Mouse (Mus musculus) T-helper 2 cell (primary cell): ENCODE data around the gene Arel1.

Experiments
- in situ Hi-C: fragments of 300-600 bp; cut with MboI, MseI; formaldehyde crosslinking; loops from one replicate; pipeline ENCODE4 v1.15.1; 2025; ENCODE audit warnings: high pct_unique_total_duplicates

Gene Arel1

DNA sequence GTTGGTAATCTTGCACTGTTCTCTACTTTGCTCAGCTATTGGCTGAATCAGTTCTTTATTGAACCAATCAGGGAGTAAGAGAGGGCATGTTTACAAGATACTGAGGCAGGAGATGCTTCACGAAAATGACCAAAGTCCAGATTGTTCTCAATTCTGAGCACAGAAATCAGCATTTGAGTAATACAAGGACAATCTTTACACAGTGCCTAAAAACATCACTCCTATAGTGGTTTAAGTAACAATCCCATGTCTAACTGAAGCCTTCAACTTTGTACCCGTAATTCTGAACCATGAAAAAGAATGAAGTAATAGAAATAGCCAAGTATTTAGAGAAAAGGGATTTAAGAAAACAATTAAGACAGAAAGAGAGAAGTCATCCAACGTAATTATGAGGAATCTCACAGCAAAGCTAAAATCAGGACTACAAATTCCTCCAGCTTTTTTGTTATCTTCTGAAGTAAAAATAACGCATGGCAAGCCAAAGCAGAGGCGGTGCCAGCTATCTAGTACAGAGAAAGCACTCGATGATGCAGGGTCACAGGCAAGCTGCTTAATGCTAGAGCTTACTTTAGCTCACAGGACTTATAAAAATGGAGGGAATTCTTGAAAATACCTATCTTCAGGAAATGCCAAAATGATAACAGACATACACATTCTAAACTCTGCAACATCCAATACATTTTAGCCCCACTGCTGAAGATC lies 22.0 kb downstream of the Arel1 start:
- in situ Hi-C loops = no loop called here

DNA sequence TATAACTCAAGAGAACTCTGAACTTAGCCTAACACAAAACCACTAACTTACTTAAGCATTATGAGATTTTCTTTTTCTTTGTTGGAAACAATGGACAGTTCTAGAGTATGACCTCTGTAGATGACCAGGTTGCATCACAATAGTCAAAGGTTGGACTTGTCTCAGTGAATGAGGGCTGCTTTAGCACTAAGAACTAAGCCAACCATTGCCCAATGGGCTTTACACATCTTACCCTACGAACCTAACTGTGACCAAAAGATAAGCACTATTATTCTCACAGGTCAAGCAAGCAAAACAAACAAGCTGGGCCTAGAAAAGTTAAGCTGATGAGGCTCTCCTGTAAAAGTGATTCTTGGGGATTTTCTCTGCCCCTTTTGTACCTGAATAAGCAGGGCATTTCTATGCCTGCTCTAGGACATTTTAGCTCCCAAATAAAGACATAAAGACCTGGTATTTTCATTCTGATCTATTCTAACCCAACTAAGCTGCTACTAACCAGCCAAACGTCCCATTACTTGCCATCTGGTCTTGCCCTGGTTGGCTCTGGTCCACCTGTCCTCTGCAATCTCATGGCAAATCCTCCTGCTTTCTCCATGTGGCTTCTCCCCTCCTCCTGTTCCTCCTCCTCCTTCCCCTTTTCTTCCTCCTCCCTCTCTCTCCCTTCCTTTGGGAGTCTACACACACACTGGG lies 22.7 kb downstream of the Arel1 start:
- in situ Hi-C loops = no loop called here

DNA sequence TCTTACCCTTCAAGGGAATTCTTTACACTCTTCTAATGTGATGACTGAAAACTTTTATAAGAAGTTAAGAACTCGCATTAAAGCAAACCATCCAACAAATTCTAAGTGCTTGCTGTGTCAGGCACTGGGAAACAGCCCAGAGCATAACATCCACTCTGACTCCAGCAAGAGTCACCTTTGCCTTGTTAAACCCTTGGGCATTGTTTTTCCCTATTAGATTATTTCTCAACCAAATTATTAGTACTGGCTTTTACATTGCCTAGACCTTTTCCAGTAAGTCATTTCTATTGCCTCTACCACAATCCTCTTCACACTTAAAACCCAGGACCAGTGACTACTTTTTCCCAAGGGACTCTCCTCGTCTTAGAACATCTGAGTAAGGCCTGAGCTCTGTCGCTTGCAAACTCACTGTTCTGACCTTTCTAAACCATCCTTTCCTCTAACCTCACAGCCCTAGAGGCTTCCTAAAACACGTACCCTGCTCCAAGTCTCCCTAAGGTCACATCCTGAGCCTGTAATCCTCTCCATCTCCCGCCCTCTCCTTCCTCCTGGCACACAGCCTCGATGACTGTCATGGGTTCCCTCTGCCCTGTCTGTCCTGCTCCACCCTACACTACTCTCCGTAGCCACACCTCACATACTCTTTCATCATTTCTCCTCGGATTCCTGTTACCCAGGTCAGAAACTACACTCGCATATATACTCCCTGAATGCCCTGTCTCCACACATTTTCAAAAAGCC lies 25.7 kb downstream of the Arel1 start:
- in situ Hi-C loops = no loop called here

DNA sequence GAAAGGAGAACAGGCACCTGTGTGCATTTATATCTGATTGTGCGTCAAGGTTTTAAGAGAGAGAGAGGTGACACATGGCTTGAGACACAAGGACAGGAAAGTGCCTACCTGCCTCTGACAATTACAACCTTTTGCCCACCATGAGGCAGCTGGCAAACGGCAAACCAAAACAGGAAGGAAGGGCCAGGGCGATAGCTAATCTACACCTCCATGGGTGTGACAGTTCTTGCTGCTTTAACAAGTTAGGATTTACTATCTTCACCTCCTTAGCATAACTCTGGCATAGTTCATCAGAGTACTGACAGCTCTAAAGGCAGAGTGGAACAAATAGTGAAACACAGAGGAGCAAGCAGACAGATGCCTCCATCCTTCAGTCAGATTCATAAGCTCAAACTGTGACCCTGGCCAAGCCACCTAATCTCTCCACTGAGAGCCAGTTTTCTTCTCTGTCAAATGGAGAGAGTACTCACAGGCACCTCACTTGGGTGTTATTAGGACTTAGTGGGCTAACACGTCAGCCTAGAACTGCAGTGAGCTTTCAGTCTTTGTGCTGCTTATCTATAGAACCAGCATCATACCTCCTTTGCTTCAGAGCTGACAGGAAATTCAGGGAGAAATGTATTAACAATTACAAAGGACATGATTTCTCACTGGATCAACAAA lies 26.4 kb downstream of the Arel1 start:
- in situ Hi-C loops = no loop called here

DNA sequence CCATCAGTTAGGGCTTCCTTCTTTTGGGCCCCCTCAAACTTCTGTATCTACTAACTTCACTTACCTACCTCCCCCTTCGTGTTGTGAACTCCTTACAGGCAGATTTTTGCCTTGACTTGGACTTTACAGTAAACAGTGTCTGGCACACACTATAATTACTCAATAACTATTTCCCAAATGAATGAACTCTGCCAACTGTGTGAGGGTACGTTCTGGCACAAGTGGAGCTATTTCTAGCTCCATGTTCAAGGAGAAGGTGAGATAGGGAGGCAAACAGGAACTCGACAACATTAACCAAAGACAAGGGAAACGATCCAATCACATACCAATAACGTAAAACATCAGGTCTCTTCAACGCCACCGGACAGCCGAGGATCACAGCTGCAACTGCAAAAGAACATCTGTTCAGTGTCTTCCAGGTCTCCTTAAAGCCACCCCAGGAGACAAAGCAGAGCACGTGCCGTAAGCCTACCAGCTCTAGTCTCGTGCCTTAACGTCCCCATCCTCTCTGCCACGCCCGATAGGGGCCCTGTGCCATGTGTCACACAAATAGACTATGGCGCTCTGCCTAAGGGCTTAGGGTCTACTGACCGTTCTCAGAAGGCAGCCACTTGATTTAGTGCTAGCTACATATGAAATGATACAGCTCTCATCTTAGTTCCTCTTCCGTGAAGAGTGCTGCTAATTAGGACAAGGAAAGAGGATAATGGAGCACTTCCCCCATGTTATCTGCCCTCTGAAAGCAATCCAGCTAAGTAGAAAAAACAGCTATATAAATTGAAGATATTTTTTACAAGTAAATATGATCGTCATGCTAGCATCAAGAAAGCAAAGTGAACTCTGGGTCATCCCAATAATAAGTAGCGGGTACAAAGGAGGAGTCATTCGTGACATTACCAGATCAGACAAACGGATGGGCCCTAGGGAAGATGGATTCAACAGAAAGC lies 27.4 kb downstream of the Arel1 start:
- in situ Hi-C loops = no loop called here

DNA sequence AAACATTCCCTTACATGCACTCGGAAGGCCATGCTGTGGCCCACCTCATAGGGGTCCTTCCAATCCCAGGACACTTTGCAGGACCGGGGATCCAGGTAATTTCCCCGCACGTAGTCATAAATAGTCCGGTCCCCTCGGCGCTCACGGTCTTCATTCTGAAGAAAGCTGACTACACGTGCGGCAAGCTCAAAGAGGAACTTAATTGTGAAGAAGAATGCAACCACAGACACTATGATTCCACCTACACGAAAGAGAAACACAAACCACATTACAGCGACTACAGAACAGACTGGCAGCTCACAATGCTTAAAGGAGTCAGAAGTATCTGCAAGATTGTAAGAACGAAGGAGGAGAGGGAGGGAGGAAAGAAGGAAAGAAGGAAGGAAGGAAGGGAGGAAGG lies 29.0 kb downstream of the Arel1 start:
- in situ Hi-C loops = no loop called here

DNA sequence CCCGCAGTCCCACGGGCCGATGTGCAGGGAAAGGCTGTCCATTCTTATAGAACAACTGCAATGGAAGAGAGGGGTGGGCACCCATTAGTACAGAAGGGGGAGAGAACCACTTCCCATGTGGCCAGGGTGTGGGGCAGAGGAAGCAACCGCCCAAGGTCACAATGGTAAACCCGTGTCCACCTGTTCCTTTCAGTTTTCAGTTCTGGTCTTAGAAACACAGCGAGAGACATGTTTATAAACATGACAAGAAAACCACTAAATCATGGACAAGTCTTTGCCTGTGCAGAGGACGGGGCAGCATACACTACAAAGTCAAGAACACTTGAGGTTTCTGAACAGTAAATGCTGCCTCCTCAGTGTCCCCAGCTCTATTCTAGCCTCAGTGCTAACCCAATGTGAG lies 30.4 kb downstream of the Arel1 start:
- in situ Hi-C loops = no loop called here

DNA sequence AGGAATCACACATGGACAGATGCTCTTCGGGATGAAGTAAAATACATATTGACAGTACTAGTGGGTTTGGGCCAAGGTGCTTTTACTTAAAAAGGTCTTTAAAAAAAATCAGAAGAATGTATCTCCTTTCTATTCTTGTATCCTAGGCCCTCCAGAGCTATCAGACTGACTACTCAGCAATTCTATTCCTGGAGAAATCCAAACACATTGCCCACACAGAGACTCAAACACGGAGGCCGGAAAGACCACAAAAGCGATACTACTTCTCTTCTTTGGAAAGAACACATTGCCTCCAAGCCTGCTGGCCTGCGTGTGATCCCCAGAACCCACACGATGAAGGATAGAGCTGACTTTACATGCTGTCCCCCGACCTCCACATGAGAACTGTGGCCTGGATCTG lies 31.6 kb downstream of the Arel1 start:
- in situ Hi-C loops = no loop called here

DNA sequence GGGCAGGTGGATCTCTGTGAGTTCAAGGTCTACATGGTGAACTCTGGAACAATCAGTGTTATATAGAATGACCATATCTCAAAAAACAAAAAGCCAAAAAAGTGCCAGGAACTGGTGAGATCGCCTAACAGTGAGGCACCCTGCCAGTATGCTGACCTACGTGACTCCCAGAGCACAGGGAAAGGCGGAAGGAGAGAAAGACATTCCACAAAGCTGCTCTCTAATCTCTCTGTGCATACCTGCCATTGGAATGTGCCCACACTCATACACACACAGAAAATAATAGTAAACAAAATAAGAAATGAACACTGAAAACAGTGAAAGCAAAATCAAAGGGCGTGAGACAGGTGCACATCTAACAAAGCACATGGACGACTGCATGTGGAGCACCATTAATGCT lies 35.4 kb downstream of the Arel1 start:
- in situ Hi-C loops = no loop called here

DNA sequence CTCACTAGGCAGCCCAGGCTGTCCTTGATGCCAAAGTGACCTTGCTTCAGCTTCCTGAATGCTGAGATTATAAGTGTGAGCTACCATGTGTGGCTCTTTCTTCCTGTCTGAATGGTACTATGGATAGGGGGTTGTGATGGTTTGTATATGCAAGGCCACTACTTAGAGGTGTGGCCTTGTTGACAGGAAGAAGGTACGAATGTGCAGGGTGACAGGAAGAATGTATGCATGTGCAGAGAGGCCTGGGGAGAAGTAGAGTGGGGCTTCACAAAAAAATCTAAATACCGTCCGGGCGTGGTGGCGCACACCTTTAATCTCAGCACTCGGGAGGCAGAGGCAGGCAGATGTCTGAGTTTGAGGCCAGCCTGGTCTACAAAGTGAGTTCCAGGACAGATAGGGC lies 38.5 kb downstream of the Arel1 start:
- in situ Hi-C loops = no loop called here

DNA sequence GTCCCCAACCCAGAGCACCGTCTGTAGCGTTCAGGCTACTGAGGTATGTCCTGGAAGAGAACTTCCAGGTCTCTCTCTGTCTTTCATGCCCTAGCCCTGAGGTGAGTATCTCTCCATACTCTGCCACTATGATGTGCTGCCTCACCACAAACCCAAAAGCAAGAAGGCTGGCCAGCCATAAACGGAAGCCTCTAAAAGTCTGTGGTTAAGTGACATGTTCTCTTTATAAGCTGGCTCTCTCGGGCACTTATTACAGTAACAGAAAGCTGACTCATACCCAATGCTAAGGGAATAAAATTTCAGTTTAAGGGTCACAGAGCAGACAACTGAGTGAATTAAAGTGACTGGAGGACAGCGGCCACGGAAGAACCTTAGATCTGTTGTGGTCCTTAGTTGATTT lies 44.2 kb downstream of the Arel1 start:
- in situ Hi-C loops = no loop called here

DNA sequence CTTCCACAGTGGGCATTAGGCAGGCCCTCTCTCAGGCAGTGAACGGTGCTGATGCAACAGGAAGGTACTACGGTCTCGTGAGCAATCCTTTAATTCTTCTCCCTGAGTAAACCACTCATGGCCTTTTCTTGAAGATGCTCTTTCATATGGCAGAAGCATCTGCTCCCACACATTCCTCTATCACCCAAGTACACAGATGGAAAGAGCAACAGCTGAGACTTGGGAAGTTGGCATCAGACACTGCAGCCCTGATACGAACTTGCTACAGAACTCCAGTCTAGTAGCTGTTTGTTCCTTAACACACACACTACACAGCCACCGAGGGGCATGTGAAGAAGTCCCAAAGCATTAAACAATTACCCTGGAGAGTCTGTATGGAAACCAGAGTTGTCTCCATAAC lies 46.4 kb downstream of the Arel1 start:
- in situ Hi-C loops = no loop called here

DNA sequence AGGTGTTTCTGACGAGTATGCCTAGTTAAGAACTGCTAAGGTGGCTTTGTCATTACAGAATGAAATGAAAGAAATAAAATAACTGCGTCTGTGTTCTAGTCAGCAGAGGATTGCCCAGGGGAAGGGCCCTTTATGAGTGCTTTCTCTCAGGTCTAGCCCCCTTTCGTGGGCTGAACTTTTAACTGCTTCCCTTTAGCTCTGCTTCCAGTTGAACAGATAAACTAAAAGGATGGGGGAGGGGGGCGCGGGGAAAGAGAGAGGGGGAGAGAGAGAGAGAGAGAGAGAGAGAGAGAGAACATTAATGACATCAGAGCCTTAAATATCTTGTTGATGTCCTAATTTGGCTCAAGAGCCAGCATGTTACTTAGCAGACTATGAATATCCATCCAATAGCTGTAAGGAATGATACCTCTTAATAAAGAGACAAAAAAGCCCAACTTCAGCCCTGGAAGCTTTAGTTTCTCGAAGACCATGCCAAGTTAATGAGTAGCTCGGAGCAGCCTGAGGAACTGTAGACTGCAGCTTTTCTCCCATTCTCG lies 48.8 kb downstream of the Arel1 start:
- in situ Hi-C loops = no loop called here

DNA sequence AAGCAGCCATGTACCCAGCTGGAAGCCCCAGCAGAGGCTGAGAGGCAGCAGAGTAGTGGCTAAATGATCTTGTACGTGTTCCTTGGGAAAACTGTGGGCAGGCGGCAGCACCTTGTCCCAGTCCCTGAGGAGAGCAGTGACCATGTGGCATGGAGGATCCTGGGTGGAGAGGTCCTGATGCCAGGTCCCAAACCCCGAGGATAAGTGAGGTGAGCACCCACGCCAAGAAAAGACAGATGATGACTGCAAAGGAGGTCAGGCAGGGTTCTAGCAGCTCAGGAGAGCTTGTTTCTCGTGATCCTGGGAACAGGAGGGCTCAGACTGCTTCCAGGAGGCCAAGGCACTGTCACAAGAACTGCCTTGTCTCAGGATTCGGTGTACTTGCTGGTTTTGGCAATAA lies 51.9 kb downstream of the Arel1 start:
- in situ Hi-C loops = no loop called here

DNA sequence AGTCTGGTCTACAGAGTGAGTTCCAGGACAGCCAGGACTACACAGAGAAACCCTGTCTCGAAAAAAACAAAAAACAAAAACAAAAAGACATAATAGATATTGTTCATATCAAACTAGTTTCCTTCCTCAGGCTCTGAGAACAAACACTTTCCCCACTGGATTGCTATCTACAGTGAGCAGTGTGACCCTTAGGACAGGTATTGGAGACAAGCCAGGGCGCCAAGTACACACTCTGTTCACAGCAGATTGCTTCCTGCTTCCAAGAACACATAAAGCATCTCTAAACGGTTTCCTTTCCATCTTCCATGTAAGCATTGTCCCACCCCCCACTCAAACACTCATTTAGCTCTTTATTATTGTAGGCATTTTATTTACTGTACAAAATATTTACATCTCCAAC lies 52.9 kb downstream of the Arel1 start:
- in situ Hi-C loops = no loop called here

DNA sequence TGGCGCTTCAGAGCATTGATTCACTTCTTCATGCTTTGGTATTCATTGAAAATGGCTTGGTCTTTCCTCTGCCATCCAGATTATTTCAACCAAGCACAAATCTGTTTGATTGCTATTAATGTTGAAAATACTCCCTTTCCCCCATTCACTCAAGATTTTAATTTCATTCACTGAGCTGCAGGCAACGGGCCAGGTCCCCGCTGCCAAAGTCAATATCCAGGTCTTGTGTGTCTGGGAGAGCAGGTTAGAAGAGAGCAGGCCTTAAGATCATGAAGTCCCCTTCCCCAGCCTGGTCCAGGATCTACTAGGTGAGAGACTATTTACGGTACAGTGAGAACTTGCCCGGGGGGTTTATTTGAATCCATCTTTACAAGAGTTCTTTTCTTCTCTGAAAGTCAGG lies 55.7 kb downstream of the Arel1 start:
- in situ Hi-C loops = no loop called here

DNA sequence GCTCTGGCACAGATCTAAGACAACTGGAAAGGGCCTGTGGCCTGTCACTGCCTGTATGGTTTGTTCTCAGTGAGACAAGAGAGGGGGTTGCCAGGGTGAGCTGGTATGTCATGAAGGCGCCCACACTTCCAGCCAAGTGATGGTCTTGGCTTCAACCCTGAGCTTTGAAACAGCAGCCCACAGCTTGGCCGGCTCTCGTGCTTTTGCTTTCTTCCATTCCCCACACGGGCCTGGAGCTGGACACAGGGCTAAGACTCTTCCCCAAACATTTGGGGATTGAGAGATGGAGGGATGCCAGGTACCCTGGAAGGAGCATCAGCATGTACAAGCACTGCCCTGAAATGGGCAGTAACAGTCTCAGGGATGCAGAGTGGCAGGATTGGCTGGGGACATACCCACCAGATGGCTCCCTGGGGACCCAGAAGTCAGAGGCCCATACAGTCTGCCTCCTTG lies 58.0 kb downstream of the Arel1 start:
- in situ Hi-C loops = no loop called here

DNA sequence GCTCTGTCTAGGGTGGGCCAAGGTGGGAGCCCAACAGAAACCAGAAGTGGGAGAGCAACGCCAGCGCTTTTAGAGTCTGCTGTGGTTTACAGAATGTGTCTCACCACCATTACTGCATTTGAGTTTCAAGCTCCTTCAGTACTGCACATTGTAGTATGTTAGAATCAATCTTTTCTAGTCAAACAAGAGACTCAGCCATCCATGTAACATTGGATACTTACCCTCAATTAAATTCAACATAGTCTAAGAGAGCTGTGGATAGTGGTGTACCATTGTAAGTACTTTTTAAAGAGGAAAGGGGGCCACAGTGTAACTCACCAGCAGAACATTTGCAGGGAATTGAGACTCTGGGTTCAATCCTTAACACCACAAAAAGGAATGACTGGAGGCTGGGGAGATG lies 59.1 kb downstream of the Arel1 start:
- in situ Hi-C loops = no loop called here

DNA sequence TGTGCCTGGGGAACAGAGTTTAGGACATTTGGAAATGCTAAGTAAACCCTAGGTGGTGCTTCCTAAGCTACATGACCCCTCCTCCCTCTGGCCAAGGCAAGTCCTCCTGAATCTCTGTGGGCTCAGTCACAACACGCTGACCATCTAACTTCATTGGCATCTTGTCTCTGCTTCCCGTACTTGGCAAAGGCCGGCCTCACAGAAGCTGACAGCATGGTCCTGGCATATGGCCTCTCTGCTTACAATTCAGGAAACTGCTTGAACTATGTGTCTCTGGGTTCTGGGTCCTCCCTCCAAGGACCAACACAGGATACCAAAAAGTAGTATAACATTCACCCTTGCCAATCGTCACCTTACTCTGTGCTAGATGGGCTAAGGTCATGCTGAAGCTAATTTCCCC lies 60.6 kb downstream of the Arel1 start:
- in situ Hi-C loops = no loop called here

DNA sequence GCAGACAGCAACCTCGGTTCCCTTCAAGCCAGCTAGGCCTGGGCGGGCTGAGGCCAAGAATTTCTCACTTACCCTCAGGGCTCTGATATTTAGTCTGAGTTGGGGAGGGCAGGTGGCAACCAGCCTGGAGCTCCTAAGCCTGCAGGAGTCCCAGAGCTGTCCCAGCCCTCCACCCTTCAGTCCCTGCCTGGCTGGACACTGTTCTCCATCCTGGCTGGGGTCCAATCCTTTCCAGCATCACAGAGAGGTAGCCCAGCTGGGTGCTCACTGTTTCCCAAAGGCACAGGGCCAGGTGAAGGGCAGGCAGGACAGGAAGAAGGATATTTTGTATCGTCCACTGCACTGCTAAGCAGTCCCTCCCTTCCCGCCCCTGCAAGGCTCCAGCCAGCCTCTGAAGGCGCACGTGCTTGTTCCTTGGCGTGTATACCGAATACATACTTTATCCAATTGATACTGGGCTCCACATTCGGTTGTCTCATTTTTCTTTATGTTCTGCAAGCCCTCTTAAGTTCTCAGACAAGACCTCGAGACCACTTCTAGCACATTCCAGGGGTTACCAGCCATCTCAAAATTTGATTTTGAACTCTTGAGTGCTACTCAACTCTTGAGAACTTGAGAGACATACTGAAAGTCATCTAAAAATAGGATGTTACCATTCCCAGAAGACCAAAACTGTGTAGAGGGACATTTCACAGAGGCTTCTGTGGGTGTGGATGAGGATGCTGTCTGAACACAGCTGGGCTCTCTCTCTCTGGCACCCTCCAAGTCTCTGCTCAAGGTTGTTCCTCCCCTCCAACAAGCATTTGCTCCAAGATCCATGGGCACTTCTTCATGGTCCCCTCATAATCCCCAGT lies 62.8 kb downstream of the Arel1 start:
- in situ Hi-C loops = no loop called here
